Mouse (Mus musculus) cerebellum, postnatal 4 days (tissue): ENCODE measurements around the gene Mrps30.
"Not testable (repeated sequence)": the region's sequence is repeated elsewhere in the genome, so short reads cannot be mapped to it uniquely, and the experiment has no call there.

Experiments
- DNase-seq, 2 experiments: peaks; one replicate each; pipeline ENCODE4 v3.0.0; 2022; ENCODE audit warnings: low spot score in 2 of 2, mixed read lengths in 1 of 2

The Mrps30 gene

DNA sequence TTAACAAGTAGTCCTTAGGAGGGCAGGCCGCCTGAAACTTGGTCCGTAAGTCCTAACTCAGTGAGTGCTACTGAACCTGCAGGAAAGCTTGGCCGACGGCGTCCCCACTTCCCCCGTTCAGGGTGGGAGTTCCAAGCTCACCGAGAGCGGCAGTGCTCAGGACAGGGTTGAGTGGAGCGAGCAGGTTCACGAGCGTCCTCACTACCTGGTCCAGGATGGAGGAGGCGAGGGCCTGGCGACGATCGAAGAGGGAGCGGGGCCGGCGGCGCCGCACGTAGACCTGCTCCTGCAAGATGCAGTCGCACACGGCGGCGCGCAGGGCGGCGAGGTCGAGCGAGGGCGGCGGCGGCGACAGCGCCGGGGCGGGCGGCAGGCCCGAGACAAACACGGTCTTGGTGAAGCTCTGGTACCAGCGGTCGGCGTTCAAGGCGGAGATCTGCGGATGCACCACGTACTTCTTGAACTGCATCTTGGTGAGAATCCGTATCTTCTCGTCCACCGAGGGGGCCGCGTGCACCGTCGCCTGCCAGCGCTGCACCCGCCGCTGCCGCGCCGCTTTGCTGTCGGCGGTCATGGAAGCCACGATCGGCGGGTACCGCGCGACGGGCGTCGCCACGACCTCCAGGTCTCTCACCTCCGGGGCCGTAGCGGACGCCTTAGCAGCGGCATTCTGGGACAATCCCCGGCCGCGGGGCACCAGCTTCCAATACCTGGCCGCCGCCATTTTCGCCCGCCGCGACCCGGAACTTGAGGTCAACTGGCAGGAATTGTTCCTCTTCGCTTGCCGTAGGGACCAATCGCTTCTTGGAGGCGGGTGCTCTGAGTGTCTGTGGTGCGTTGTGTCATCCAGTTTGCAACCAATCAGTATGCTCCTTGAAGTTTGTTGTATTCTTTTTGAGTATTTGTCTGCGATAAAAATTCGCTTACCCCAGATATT, at the start of gene Mrps30, which contains the start of gene B430218F22Rik:
Gene Mrps30, minus strand, starts transcription at position 742 of the 937 bp plus-strand sequence.
Gene B430218F22Rik, plus strand, starts transcription at position 120 of the 937 bp plus-strand sequence.
- peak; percentile 86 to 93 for DNase-seq

DNA sequence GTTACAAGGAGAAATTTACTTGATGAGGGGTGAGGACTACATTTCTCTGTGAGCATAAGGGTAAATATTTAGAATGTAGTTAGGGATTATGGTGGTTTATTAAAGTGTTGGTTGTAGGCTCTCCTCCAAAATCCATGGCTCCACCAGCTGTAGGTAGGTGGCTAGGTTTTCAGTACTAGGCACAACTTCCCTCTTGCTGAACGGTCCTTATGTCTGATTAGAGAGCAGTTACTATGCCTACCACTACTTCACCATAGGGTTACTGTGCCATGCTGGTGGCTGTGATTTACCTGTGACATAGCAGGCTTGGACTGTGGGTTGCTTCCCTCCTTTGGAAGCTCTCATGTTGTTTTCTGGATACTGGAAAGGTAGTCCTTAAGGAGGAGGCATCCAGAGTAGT, 33.8 kb upstream of the Mrps30 start:
- no peak for DNase-seq

DNA sequence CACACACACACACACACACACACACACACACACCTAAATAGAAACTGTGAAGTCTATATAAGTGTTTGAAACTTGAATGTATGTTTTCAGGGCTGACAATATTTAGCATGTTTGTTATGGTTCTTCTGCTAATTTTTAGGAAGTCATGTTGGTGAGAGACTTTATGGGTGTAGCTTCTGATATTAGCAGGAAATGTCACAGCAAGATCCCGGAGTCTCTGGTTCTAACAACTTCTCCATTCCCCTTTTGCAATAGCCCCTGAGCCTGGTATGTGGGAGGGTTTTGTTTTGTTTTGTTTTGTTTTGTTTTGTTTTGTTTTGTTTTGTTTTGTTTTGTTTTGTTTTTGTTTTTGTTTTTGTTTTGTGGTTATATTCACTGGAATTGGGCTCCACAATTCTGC, 33.4 kb upstream of the Mrps30 start:
- DNase-seq = no peak

GRCm38 (mm10) chr13:118418163-118418562, 31.1 kb upstream of the Mrps30 start:
- DNase-seq = no peak

DNA sequence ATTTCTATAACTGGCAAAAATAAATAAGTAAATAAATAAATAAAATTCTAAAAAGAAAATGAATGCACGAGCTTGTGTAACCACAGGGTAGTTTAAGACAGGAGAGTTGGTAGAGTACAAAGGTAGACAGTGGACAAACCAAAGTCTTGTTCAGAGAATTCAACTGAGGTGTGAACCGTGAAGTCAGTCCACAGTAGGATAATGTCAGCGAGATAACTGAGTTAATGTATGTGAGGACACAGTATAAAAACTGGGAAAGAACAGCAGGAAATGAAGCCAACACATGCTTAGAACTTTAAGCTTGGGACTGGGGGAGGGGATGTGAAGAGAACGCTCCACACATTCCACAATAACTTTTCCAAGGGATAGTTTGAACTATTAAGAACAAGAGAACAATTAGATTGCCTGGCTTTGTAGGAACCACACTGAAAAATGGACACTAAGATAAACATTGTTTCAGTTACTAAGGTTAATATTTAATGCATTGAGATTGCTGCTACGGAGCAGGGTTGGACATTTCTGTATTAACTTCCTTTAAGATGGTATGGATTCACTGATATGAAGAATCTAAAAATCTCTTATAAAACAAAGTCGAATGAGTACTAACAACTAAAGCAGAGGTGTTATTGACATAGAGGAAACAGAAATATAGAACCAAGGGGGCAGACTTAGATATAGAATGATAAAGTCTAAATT, 24.4 kb upstream of the Mrps30 start:
- DNase-seq = no peak

GRCm38 (mm10) chr13:118403544-118403943, 16.5 kb upstream of the Mrps30 start:
- DNase-seq = no peak

DNA sequence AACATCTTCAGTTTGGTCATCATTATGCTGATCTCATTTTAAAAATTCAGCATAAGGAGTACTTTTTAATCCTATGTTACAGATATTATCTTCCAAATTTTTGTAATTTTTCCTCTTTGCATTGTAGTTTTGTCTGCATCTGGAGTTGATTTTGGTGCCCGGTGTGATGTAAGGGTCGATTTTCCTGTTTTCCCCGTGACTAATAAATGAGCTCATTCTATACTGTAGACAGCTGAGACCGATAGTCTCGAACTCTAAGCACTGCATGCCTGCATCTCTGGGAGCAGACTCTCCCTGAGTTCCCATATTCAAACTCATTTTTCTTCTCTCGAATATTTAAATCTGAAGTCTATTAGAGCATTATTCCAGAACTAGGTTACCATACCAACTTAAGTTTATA, 13.3 kb upstream of the Mrps30 start:
- DNase-seq = no peak

- DNase-seq = no peak
These were observed 8.8 kb upstream of the Mrps30 start for GRCm38 (mm10) chr13:118395803-118396202.

GRCm38 (mm10) chr13:118387448-118387801, 373 bp upstream of the Mrps30 start:
- DNase-seq = not testable (repeated sequence)

- no peak for DNase-seq
These were observed 6.7 kb downstream of the Mrps30 start for GRCm38 (mm10) chr13:118380381-118380780.

GRCm38 (mm10) chr13:118379155-118379554, 7.9 kb downstream of the Mrps30 start:
- DNase-seq = peak; percentile 31 to 64

DNA sequence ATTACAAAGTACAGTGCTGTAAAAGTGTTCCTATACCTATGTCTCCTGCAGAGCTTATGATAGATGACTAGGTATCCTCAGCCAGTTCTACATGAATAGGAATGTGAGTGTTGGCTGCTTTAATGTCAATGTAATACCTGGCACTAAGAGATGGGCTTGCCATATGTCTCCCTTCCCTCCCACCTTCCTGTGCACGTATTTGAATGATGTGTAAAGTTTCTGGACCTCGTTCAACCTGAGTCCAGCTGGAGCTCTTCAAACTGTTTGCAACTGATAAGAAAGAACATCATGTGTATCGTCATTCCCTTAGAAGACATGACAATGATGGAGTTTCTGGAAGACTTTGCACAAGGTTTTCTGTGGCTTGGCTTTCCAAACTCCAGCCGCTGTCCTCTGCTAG, 14.2 kb downstream of the Mrps30 start:
- no peak for DNase-seq

DNA sequence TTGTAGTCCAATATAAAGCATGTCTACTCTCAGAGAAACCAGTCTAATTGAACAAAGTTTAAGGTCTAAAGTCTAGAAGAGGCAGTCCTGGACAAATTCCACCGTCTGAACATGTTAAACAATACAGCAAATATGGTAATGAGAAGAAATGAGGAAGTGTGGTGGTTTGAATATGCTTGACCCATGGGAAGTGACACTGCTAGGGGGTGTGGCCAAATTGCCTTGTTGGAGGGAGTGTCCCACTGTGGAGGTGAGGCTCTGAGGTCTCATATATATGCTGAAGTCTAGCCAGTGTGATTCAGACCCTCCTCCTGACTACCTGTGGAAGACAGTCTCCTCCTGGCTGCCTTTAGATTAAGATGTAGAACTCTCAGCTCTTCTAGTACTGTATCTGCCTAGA, 21.3 kb downstream of the Mrps30 start:
- no peak for DNase-seq

GRCm38 (mm10) chr13:118363342-118363741, 23.7 kb downstream of the Mrps30 start:
- DNase-seq = no peak

- DNase-seq = no peak
These were observed 36.2 kb downstream of the Mrps30 start for GRCm38 (mm10) chr13:118350870-118351269.

DNA sequence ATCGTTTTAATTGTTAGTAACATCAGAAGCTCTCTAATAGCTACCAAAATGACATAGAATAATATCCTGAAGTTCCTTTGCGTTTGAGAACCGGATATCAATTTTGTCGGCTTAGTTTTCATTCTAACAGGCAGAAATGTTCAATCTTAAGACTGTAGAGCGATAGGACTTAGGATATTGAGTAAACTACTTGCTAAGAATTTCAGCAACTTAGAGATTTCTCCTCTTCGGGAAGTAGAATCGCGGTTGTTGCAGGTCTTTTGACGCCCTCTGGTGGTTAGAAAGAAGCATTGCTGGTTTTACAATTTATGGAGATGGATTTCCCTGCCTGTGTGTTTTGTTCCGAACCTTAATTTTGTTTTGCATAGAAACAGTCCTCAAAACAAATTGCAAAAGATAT, 36.8 kb downstream of the Mrps30 start:
- no peak for DNase-seq
